Mouse (Mus musculus) stomach, postnatal 0 days (tissue): ENCODE data around the gene Arel1.

Experiments
- CTCF ChIP-seq: IDR thresholded peaks from 2 replicates; pipeline ENCODE4 v1.5.1; 2016; ENCODE audit warnings: antibody characterized with exemption, low read depth, mild to moderate bottlenecking, moderate library complexity
- EP300 ChIP-seq: optimal IDR thresholded peaks from 2 replicates; pipeline ENCODE3; 2016; ENCODE audit warnings: antibody characterized with exemption

DNA sequence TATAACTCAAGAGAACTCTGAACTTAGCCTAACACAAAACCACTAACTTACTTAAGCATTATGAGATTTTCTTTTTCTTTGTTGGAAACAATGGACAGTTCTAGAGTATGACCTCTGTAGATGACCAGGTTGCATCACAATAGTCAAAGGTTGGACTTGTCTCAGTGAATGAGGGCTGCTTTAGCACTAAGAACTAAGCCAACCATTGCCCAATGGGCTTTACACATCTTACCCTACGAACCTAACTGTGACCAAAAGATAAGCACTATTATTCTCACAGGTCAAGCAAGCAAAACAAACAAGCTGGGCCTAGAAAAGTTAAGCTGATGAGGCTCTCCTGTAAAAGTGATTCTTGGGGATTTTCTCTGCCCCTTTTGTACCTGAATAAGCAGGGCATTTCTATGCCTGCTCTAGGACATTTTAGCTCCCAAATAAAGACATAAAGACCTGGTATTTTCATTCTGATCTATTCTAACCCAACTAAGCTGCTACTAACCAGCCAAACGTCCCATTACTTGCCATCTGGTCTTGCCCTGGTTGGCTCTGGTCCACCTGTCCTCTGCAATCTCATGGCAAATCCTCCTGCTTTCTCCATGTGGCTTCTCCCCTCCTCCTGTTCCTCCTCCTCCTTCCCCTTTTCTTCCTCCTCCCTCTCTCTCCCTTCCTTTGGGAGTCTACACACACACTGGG, 22.7 kb downstream of the Arel1 start:
- TF ChIP-seq CTCF (no peak), EP300 (no peak)
